Mouse (Mus musculus): ENCODE data around the gene AI481877.

- no peak for TF ChIP-seq CTCF (IDR thresholded peaks at IDR 0.05; ENCODE audit: low read depth)
- TF ChIP-seq EP300 (IDR thresholded peaks at IDR 0.05; ENCODE audit: low read depth) = no peak
These were observed 102.9 kb downstream of the AI481877 start for GRCm38 (mm10) chr4:59035786-59036350.
